Mouse (Mus musculus) heart, adult 2 months (tissue): ENCODE results near the gene Slf2. TPM values are rescaled to one million over a fixed set of nuclear protein-coding genes. Genes with fewer than 3 reads are reported as not detected.

Experiments used
- DNase-seq, 2 experiments: peaks; one replicate each; pipeline ENCODE4 v3.0.0; 2021
- H3K27ac ChIP-seq: fragments of 200-600 bp; 2 replicates; pipeline ENCODE4 v1.8.1; 2022
- H3K27me3 ChIP-seq: fragments of 200-500 bp; 2 replicates; pipeline ENCODE4 v1.6.1; 2012; ENCODE audit warnings: mild to moderate bottlenecking, low read length, inconsistent platforms, mixed read lengths; ENCODE audit not compliant: control insufficient read depth, insufficient read depth
- H3K36me3 ChIP-seq: fragments of 200-500 bp; 2 replicates; pipeline ENCODE4 v1.6.1; 2012; ENCODE audit warnings: low read length, inconsistent platforms; ENCODE audit not compliant: control insufficient read depth, insufficient read depth
- H3K4me1 ChIP-seq: fragments of 200-500 bp; 2 replicates; pipeline ENCODE4 v1.6.1; 2011; ENCODE audit warnings: low read length; ENCODE audit not compliant: control insufficient read depth, insufficient read depth
- H3K4me3 ChIP-seq: fragments of 200-600 bp; 2 replicates; pipeline ENCODE4 v1.8.1; 2022
- H3K79me2 ChIP-seq: fragments of 200-500 bp; replicated peaks from 2 replicates; pipeline ENCODE4 v1.6.1; 2012; ENCODE audit warnings: mild to moderate bottlenecking, inconsistent platforms, low read length, moderate library complexity, mixed read lengths; ENCODE audit not compliant: control insufficient read depth, insufficient read depth
- H3K9ac ChIP-seq: fragments of 200-500 bp; 2 replicates; pipeline ENCODE4 v1.6.1; 2012; ENCODE audit warnings: low read depth, mild to moderate bottlenecking, control low read depth, inconsistent platforms, low read length, mixed read lengths
- CTCF ChIP-seq: fragments of 200-600 bp; IDR thresholded peaks from 2 replicates; pipeline ENCODE4 v1.8.1; 2022; ENCODE audit warnings: antibody characterized with exemption, mild to moderate bottlenecking, moderate library complexity
- EP300 ChIP-seq: fragments of 200-500 bp; IDR thresholded peaks from 2 replicates; pipeline ENCODE4 v1.6.1; 2011; ENCODE audit warnings: low read depth, low read length, control low read depth; ENCODE audit not compliant: insufficient read depth
- POLR2A ChIP-seq: fragments of 200-500 bp; IDR thresholded peaks from 2 replicates; pipeline ENCODE4 v1.6.1; 2011; ENCODE audit warnings: mild to moderate bottlenecking, low read depth, low read length, control low read depth; ENCODE audit not compliant: insufficient read depth
- WGBS: fragments of 180-500 bp; shearing (Covaris S2); methylation state at CpG from one replicate; pipeline ENCODE4 v1.1.7; 2018; 5-methylcytosine and 5-hydroxymethylcytosine counted together
- intact Hi-C: fragments of 180-260 bp; cut with DNase I; formaldehyde crosslinking; loops from one replicate; pipeline ENCODE4 v1.15.1; 2025
- polyA plus RNA-seq: library from polyadenylated mRNA; depleted of rRNA; stranded (reverse); fragments of >200 nt; gene quantifications from 2 replicates; pipeline ENCODE4 v1.2.3, GENCODE M21; 2012
- total RNA-seq, 2 experiments: library from RNA; stranded (reverse); gene quantifications; 2 replicates each; pipeline ENCODE4 v1.2.3; 2021

The Slf2 gene
- total and polyA plus RNA-seq, 3 experiments = 16.6 to 23.0 (median 18.4) TPM

DNA sequence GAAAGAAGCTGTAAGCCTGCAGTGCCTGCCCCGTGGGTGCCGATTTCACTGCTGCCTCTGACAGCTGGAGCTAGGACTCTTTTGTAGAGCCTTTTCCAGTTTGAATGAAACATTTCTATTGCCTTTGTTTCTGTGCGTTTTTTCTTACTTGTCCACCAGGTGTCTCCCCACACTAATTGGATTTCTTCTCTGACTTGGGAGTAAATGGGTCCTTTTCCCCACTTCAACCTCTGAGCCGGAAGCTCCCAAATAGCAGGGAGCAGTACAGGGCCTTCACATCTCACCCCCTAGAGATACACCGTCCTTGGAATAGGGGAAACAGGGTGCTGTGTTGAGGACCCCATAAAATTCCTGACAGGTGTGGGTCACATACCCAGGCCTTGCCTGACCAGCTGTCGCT is 81.7 kb downstream of the Slf2 start:
- Histone ChIP-seq H3K4me3 (no peak overlapping the region), H3K9ac (no peak overlapping the region), H3K4me1 (peaks cover 8% of the 10 kb centered on the region), H3K79me2 (no peaks in the 10 kb centered on the region), H3K27ac (no peak overlapping the region), H3K36me3 (no peaks in the 10 kb centered on the region), H3K27me3 (no peaks in the 10 kb centered on the region)
- peak in 1 of 2 experiments; percentile 13 for DNase-seq
- TF ChIP-seq EP300 = no peak
- TF ChIP-seq CTCF = peak; percentile 79
- intact Hi-C loops = loop anchor here (1.0 kb wide), 1 partner anchor 19 kb away; no protein-coding TSS in a partner anchor
- 35% methylated on average over 6 of the region's 6 CpGs for WGBS

DNA sequence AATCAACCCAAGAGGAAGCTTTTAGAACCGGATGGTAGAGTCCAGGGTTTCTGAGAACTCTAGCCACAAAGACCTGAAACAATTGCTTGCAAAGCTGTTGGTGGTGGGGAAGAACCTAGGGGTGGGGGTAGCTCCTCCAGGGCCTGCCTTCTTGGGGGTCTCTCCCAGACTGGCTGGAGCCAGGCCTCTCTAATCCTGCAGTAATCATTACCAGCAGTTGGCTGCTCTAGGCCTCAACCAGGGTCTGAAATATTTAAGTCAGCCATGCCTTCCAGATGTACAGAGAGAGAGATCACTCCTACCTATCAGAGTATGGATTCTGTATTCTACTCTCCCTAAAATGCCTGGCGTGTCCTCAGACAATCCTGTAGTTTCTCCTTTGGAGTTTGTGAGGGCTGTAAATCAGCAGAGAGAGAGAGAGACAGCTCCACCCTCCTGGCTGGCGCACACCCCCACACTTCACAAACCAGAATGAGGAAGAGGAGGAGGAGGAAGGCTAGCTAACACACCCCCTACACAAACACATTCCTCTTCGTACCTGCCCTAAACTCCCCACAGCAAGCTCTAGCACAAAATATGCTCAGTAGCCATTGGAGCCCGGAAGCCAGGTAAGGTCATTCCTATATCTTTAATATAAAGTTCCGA is 82.8 kb downstream of the Slf2 start:
- no peaks in the 10 kb centered on the region for H3K36me3 ChIP-seq
- no peak for DNase-seq
- no peak overlapping the region for H3K9ac ChIP-seq
- TF ChIP-seq EP300 (0 out of 2 replicates have a peak, but pooled peaks have one; percentile 15), CTCF (no peak)
- peaks cover 6% of the 10 kb centered on the region for H3K4me1 ChIP-seq
- H3K4me3 ChIP-seq = no peak overlapping the region
- H3K27me3 ChIP-seq = no peaks in the 10 kb centered on the region
- WGBS = 76% methylated on average over 6 of the region's 6 CpGs
- intact Hi-C loops = loop anchor here (1.0 kb wide), 1 partner anchor 18 kb away; no protein-coding TSS in a partner anchor
- peak overlapping the region; percentile 52; the same call in 1 of the 2 replicates for H3K27ac ChIP-seq
- no peaks in the 10 kb centered on the region for H3K79me2 ChIP-seq

DNA sequence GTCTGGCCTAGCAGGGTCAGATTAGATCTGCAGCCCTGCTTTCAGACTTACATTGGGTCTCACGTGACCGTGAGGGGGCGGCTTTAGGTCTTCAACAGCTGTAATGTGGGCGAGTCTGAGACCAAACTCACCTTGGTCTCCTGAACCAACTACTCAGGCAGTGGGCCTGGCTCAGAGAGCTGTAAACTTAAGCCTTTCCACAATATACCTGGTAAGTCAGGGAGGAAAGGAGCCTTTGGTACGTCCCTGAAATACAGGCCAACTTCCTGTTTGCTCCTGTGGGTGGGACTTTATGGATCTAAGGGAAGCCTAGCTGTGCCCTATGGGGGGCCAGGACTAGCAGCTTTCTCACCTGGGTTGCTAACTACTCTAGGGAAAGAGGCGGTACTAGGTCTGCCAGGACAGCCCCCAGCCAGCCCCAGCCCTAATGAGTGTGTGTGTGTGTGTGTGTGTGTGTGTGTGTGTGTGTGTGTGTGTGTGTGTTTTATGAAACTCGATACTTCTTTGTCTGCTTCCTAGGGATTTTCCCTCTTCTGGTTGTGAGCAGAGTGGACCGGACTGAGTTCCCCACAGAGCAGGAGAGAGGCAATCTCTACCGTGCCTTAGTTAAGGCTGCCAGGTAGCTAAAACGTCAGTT is 83.5 kb downstream of the Slf2 start, which contains the start of gene Lzts2:
TSS of gene Lzts2 (plus strand) at position 80 of the 637 bp plus-strand sequence.
- H3K9ac ChIP-seq = peak within 1 kb of the TSS; percentile 84
- DNase-seq = peak; percentile 18 to 34
- peaks cover 9% of the 10 kb centered on the region for H3K4me1 ChIP-seq
- H3K36me3 ChIP-seq = peaks cover 3% of the 10 kb centered on the region
- no peaks in the 10 kb centered on the region for H3K79me2 ChIP-seq
- H3K27ac ChIP-seq = peak within 1 kb of the TSS; percentile 100
- H3K4me3 ChIP-seq = peak within 1 kb of the TSS; percentile 87
- intact Hi-C loops = no loop called here
- no peaks in the 10 kb centered on the region for H3K27me3 ChIP-seq
- 20% methylated on average over 10 of the region's 10 CpGs for WGBS
- TF ChIP-seq CTCF (no peak), EP300 (no peak), POLR2A (no peak)

DNA sequence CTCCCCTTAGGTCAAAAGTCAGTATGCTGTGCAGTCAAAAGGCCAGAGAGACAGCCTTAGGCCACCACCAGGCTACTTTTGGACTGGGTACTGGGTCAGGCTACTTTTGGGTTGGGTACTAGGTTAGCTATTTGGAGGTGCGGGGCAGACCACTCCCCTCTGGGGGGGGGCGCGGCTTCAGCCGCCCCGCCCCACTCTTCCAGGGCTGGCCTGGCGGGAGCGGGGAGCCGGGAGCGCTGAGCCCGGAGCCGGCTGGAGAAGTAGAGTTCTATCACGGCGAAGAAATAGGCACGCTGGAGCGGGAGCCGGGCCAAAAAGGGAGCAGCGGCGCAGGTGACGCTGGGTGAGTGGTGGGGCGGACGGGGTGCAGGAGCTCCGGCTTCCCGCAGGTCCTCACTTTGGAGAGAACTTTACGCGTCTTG is 84.0 kb downstream of the Slf2 start:
- Histone ChIP-seq H3K4me3 (peak overlapping the region; percentile 87), H3K36me3 (peaks cover 6% of the 10 kb centered on the region), H3K9ac (peak overlapping the region; percentile 84), H3K4me1 (peaks cover 10% of the 10 kb centered on the region), H3K79me2 (no peaks in the 10 kb centered on the region), H3K27ac (peak overlapping the region; percentile 100), H3K27me3 (no peaks in the 10 kb centered on the region)
- WGBS = under 1% methylated on average over 25 of the region's 25 CpGs
- DNase-seq = peak; percentile 82 to 83
- TF ChIP-seq EP300 (no peak), CTCF (0 out of 2 replicates have a peak, but pooled peaks have one; percentile 4), POLR2A (peak; percentile 52)
- intact Hi-C loops = loop anchor here (5.0 kb wide), 1 partner anchor 83 kb away; the partner anchor contains the start of gene Slf2

DNA sequence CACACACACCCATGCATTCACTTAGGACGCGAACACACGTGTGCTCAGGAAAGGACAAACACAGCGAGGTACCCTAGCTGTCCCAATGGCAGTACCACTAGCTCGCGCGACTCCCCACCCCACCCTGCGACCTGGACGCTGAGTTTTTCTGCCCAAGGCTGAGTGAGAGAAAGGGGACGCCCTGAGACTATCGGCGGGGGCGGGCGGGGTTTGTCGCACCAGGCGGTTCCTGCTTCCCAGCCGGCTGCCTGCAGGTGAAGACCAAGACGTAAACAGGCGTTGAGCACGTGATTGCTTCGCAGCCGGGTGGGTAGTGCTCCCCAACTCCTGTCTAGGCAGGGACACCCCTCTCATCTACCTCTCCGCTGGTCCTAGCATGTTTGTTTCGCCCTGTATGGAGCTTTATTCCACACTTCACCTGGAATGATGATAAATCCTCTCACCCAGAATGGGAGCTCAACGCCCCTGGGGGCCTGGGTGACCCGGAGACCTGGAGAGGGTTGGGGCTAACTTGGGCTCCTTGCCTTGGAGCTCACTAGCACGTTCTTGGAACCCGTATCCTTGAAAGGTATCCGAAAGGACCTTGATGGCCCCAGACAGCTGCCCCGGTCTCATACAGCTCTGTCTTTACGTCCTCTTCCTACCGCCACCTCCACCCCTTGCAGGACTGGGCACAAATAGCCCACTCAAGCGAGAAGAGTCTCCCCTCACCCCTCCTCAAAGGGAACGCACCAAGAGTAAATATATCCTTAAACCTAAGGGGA is 84.7 kb downstream of the Slf2 start:
- Histone ChIP-seq H3K27ac (peak overlapping the region; percentile 100), H3K4me1 (peaks cover 14% of the 10 kb centered on the region), H3K79me2 (no peaks in the 10 kb centered on the region; the same call in 1 of the 2 replicates), H3K4me3 (peak overlapping the region; percentile 87), H3K9ac (peak overlapping the region; percentile 84), H3K36me3 (peaks cover 9% of the 10 kb centered on the region), H3K27me3 (no peaks in the 10 kb centered on the region)
- intact Hi-C loops = loop anchor here (5.0 kb wide), 1 partner anchor 83 kb away; the partner anchor contains the start of gene Slf2
- DNase-seq = peak; percentile 80
- TF ChIP-seq EP300 (no peak), POLR2A (peak; percentile 49)
- under 1% methylated on average over 34 of the region's 34 CpGs for WGBS
